Mouse (Mus musculus) heart, embryonic 14.5 days (tissue): ENCODE measurements around the gene Akt1. TPM values are rescaled to one million over a fixed set of nuclear protein-coding genes. Genes with fewer than 3 reads are reported as not detected.

Experiments used
- ATAC-seq: fragments of 200-750 bp; cut with Nextera tagmentation; 2 replicates; pipeline ENCODE4 v1.8.0; 2017; ENCODE audit warnings: low read depth, moderate TSS enrichment; ENCODE audit not compliant: insufficient number of reproducible peaks, insufficient read depth, low FRiP score
- H3K27ac ChIP-seq, 2 experiments: fragments of 200-500 bp in 1 of 2; fragments of 300-500 bp in 1 of 2; sonication (generic) in 1 of 2; replicated peaks in 1 of 2; 2 replicates each; pipeline ENCODE4 v1.5.1; 2012 to 2014; ENCODE audit warnings: low read depth in 2 of 2, low read length in 2 of 2, control low read depth in 1 of 2, mild to moderate bottlenecking in 1 of 2, mixed read lengths in 1 of 2; ENCODE audit not compliant: control insufficient read depth in 1 of 2, insufficient read depth in 1 of 2
- H3K27me3 ChIP-seq: fragments of 300-500 bp; sonication (generic); 2 replicates; pipeline ENCODE4 v1.6.1; 2014; ENCODE audit warnings: mild to moderate bottlenecking, low read length, control low read depth; ENCODE audit not compliant: control insufficient read depth, insufficient read depth
- H3K36me3 ChIP-seq: fragments of 300-500 bp; sonication (generic); 2 replicates; pipeline ENCODE4 v1.6.1; 2014; ENCODE audit warnings: mild to moderate bottlenecking, control low read depth, low read length, mixed read lengths; ENCODE audit not compliant: control insufficient read depth, insufficient read depth
- H3K4me1 ChIP-seq, 2 experiments: fragments of 200-500 bp in 1 of 2; fragments of 300-500 bp in 1 of 2; sonication (generic) in 1 of 2; 2 replicates each; pipeline ENCODE4 v1.6.1; 2012 to 2014; ENCODE audit warnings: low read length in 2 of 2, control low read depth in 1 of 2, mixed read lengths in 1 of 2; ENCODE audit not compliant: control insufficient read depth in 2 of 2, insufficient read depth in 2 of 2
- H3K4me2 ChIP-seq: fragments of 300-500 bp; sonication (generic); 2 replicates; pipeline ENCODE4 v1.6.1; 2014; ENCODE audit warnings: mild to moderate bottlenecking, low read length
- H3K4me3 ChIP-seq, 2 experiments: fragments of 200-500 bp in 1 of 2; fragments of 300-500 bp in 1 of 2; sonication (generic) in 1 of 2; 2 replicates each; pipeline ENCODE4 v1.5.1; 2012 to 2014; ENCODE audit warnings: low read length in 2 of 2, mild to moderate bottlenecking in 2 of 2, control low read depth in 1 of 2, low read depth in 1 of 2, moderate library complexity in 1 of 2; ENCODE audit not compliant: control insufficient read depth in 1 of 2, insufficient read depth in 1 of 2
- H3K9ac ChIP-seq: fragments of 300-500 bp; sonication (generic); 2 replicates; pipeline ENCODE4 v1.6.1; 2014; ENCODE audit warnings: mild to moderate bottlenecking, low read length
- H3K9me3 ChIP-seq: fragments of 300-500 bp; sonication (generic); 2 replicates; pipeline ENCODE4 v1.6.1; 2016; ENCODE audit warnings: low read length, control low read depth; ENCODE audit not compliant: control insufficient read depth
- WGBS: fragments of 180-500 bp; shearing (Covaris S2); extraction: QIAGEN DNeasy Blood & Tissue Kit; methylation state at CpG from one replicate; pipeline ENCODE4 v1.1.7; 2014; 5-methylcytosine and 5-hydroxymethylcytosine counted together
- polyA plus RNA-seq: library from polyadenylated mRNA; unstranded; fragments of >200 nt; fragmentation: Nextera tagmentation; extraction: Ambion mirVana; gene quantifications from 2 replicates; pipeline ENCODE4 v1.2.1, GENCODE M21; 2014

The Akt1 gene
- polyA plus RNA-seq, 1 experiment from 2014 or later, result 182 TPM

- Histone ChIP-seq H3K9me3 (no peaks in the 10 kb centered on the region), H3K4me2 (peak within 1 kb of the TSS; percentile 92), H3K4me3 (peak within 1 kb of the TSS; percentile 68 to 82), H3K27ac (peak within 1 kb of the TSS; percentile 83 to 89), H3K27me3 (no peaks in the 10 kb centered on the region), H3K4me1 (peaks cover 10 to 21% of the 10 kb centered on the region in 2 experiments), H3K36me3 (peaks cover 38% of the 10 kb centered on the region), H3K9ac (peak within 1 kb of the TSS; percentile 87)
- 1% methylated on average over 46 of the region's 46 CpGs for WGBS
- ATAC-seq, result peak; percentile 97
Observed at GRCm38 (mm10) chr12:112644180-112644854, 30.4 kb downstream of the Akt1 start, which contains the start of gene Siva1. TSS of gene Siva1 (plus strand) at chr12:112644679.

- Histone ChIP-seq H3K27ac (no peak overlapping the region), H3K36me3 (peaks cover 38% of the 10 kb centered on the region), H3K4me1 (peaks cover 10 to 21% of the 10 kb centered on the region in 2 experiments), H3K9ac (no peak overlapping the region), H3K4me3 (no peak overlapping the region), H3K4me2 (no peak overlapping the region), H3K27me3 (no peaks in the 10 kb centered on the region), H3K9me3 (no peaks in the 10 kb centered on the region)
- no peak for ATAC-seq
- WGBS, result 81% methylated on average over 6 of the region's 6 CpGs
Observed at GRCm38 (mm10) chr12:112643126-112643525, 31.6 kb downstream of the Akt1 start.

GRCm38 (mm10) chr12:112639526-112639925, 35.2 kb downstream of the Akt1 start:
- WGBS, result 82% methylated on average over 10 of the region's 10 CpGs
- peaks cover 44% of the 10 kb centered on the region for H3K36me3 ChIP-seq

DNA sequence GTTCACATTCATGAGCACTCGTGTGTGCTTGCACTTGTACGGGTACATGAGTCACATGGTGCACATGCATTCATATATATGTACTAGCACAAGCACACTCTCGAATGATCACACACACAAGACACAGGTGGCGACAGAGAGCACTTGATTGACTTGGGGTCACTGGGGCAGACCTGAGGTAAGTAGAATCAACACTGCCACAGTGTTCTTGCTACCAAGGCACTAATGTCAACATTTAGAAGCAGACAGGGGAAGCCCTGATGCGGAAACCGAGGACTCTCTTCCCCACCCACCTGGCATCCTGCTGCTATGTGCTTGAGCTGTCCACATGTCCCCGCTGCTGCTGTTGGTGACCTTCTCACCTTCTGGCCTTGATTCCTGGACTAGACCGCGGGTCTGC, 41.0 kb downstream of the Akt1 start:
- Histone ChIP-seq H3K9ac (no peak overlapping the region), H3K4me2 (no peak overlapping the region), H3K9me3 (no peaks in the 10 kb centered on the region), H3K27me3 (no peaks in the 10 kb centered on the region), H3K36me3 (peaks cover 45% of the 10 kb centered on the region), H3K4me1 (peaks cover 16% of the 10 kb centered on the region in 2 experiments), H3K27ac (no peak overlapping the region), H3K4me3 (no peak overlapping the region)
- 66% methylated on average over 9 of the region's 9 CpGs for WGBS
- ATAC-seq, result no peak

More at GRCm38 (mm10) chr12:112639526-112639925, 35.2 kb downstream of the Akt1 start:
- Histone ChIP-seq H3K4me3 (no peak overlapping the region), H3K4me1 (peaks cover 2 to 4% of the 10 kb centered on the region in 2 experiments; a peak in 2 of 4 replicates), H3K9me3 (no peaks in the 10 kb centered on the region), H3K27ac (no peak overlapping the region), H3K9ac (no peak overlapping the region), H3K4me2 (no peak overlapping the region), H3K27me3 (no peaks in the 10 kb centered on the region)
- ATAC-seq, result no peak

GRCm38 (mm10) chr12:112632907-112633306, 41.8 kb downstream of the Akt1 start:
- Histone ChIP-seq H3K27ac (no peak overlapping the region), H3K4me1 (peaks cover 18 to 22% of the 10 kb centered on the region in 2 experiments), H3K9ac (no peak overlapping the region), H3K36me3 (peaks cover 39% of the 10 kb centered on the region), H3K27me3 (no peaks in the 10 kb centered on the region), H3K9me3 (no peaks in the 10 kb centered on the region), H3K4me3 (no peak overlapping the region), H3K4me2 (no peak overlapping the region)
- no peak for ATAC-seq
- WGBS, result 66% methylated on average over 5 of the region's 5 CpGs

DNA sequence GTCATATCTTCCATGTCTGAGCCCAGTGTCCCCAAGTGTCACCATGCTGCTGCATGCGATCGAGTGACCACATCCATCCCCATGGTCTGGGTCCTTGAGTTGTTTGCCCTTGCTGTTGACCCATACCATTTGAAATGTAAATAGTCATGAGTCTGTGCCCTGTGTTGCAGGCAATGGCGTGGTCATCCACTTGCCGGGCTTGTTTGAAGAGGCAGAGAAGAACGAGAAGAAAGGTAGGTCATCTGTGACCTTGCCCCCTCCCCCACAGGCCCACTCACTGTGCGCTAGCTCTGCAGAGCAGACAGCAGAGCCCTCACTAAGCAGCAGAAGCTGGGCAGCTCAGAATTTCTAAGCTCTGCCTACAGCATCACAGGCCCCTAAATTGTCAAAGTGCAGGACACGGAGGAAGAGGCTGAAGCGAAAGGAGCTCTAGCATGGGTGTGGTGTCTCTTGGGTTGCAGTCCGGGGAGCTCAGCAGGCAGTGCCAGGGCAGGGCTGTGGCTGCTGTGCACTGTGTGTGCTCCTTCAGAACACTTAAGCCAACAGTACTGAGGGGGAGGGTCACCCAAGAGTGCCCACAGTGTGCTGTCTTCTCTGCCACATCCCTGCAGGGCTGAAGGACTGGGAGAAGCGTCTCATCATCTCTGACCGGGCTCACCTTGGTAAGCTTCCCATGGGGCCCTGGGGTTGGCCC, 42.5 kb downstream of the Akt1 start:
- Histone ChIP-seq H3K27ac (no peak overlapping the region; a peak in 1 of 4 replicates), H3K4me2 (no peak overlapping the region), H3K4me1 (peaks cover 18 to 25% of the 10 kb centered on the region in 2 experiments), H3K9ac (no peak overlapping the region), H3K4me3 (no peak overlapping the region), H3K36me3 (peaks cover 36% of the 10 kb centered on the region), H3K27me3 (no peaks in the 10 kb centered on the region), H3K9me3 (no peaks in the 10 kb centered on the region)
- WGBS, result 77% methylated on average over 11 of the region's 11 CpGs
- ATAC-seq, result no peak

DNA sequence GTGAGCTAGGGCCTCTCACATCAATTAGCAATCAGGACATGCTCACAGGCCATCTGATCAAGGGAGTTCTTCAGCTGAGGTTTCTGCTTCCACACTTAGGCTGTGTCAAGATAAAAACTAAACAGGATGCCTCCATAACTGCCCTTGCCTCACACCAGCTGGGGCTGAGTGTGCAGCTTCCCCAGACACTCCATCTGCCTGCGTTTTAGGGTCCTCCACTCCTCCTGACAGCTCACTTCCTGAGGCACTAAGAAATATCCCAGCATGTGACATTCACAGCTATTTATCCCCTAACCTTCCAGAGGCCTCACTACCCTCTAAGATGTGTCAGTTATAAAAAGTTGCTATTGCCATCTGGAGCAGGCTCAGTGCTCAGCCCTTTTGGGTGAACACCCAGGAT, 43.2 kb downstream of the Akt1 start:
- 7% methylated on average over 1 of the region's 1 CpGs for WGBS
- peaks cover 20 to 28% of the 10 kb centered on the region in 2 experiments for H3K4me1 ChIP-seq
- H3K9me3 ChIP-seq, result no peaks in the 10 kb centered on the region
- no peaks in the 10 kb centered on the region for H3K27me3 ChIP-seq
- H3K27ac ChIP-seq, result no peak overlapping the region; a peak in 1 of 4 replicates
- no peak for ATAC-seq
- H3K4me2 ChIP-seq, result no peak overlapping the region
- H3K9ac ChIP-seq, result no peak overlapping the region
- H3K4me3 ChIP-seq, result no peak overlapping the region
- H3K36me3 ChIP-seq, result peaks cover 36% of the 10 kb centered on the region
